Mouse (Mus musculus) CH12.LX (cell line): ENCODE measurements around the gene Arl11.

ENCODE experiments used
- CTCF ChIP-seq, 2 experiments: IDR thresholded peaks in 1 of 2; conservative IDR thresholded peaks in 1 of 2; 2 replicates each; pipeline ENCODE4 v1.5.1; 2011 to 2012; ENCODE audit warnings: low read depth in 2 of 2, low read length in 2 of 2, improper control_type of control experiment in 1 of 2, inconsistent platforms in 1 of 2, mild to moderate bottlenecking in 1 of 2, moderate library complexity in 1 of 2
- EP300 ChIP-seq: IDR thresholded peaks from 2 replicates; pipeline ENCODE4 v1.6.1; 2011; ENCODE audit warnings: low read length, improper control_type of control experiment
- GABPA ChIP-seq: IDR thresholded peaks from 2 replicates; pipeline ENCODE4 v1.6.1; 2012; ENCODE audit warnings: low read depth, low read length, improper control_type of control experiment, inconsistent platforms; ENCODE audit not compliant: insufficient replicate concordance
- HCFC1 ChIP-seq: IDR thresholded peaks from 2 replicates; pipeline ENCODE4 v1.6.1; 2012; ENCODE audit warnings: low read depth, mild to moderate bottlenecking, inconsistent platforms, low read length, improper control_type of control experiment
- MAZ ChIP-seq: IDR thresholded peaks from 2 replicates; pipeline ENCODE4 v1.6.1; 2012; ENCODE audit warnings: low read depth, mild to moderate bottlenecking, inconsistent platforms, low read length, improper control_type of control experiment, moderate library complexity
- PAX5 ChIP-seq: IDR thresholded peaks from 2 replicates; pipeline ENCODE4 v1.6.1; 2012; ENCODE audit warnings: low read length, inconsistent platforms, mixed read lengths
- POLR2A ChIP-seq: IDR thresholded peaks from 2 replicates; pipeline ENCODE4 v1.6.1; 2011; ENCODE audit warnings: low read depth, mild to moderate bottlenecking, improper control_type of control experiment, low read length
- SMC3 ChIP-seq: IDR thresholded peaks from 2 replicates; pipeline ENCODE4 v1.6.1; 2011; ENCODE audit warnings: low read depth, low read length, improper control_type of control experiment
- TBP ChIP-seq: conservative IDR thresholded peaks from 2 replicates; pipeline ENCODE4 v1.6.1; 2011; ENCODE audit warnings: low read depth, low read length, improper control_type of control experiment
- USF1 ChIP-seq: IDR thresholded peaks from 2 replicates; pipeline ENCODE4 v1.6.1; 2014; ENCODE audit warnings: low read depth, mild to moderate bottlenecking, inconsistent platforms, low read length, improper control_type of control experiment
- USF2 ChIP-seq: conservative IDR thresholded peaks from 2 replicates; pipeline ENCODE4 v1.6.1; 2011; ENCODE audit warnings: low read depth, low read length, improper control_type of control experiment
- ZKSCAN1 ChIP-seq: IDR thresholded peaks from 2 replicates; pipeline ENCODE4 v1.6.1; 2012; ENCODE audit warnings: low read depth, inconsistent platforms, low read length, improper control_type of control experiment, borderline replicate concordance

- TF ChIP-seq GABPA = no peak
- TF ChIP-seq CTCF (conservative IDR thresholded peaks at IDR 0.05 in 1 of 2, IDR thresholded peaks at IDR 0.05 in 1 of 2; ENCODE audit: low read depth in 2 of 2, low read length in 2 of 2) = no peak
- no peak for TF ChIP-seq MAZ
- TF ChIP-seq POLR2A = no peak
- TF ChIP-seq HCFC1 = no peak
- no peak for TF ChIP-seq ZKSCAN1
- TF ChIP-seq USF1 = no peak
- no peak for TF ChIP-seq TBP
- no peak for TF ChIP-seq EP300
- TF ChIP-seq SMC3 = no peak
- TF ChIP-seq USF2 = no peak
- TF ChIP-seq PAX5 = no peak
Observed at GRCm38 (mm10) chr14:61302428-61302827, 7.1 kb upstream of the Arl11 start.
